Mouse (Mus musculus) ovary, postnatal 14 days (tissue): Measurements from ENCODE around the gene Ctnna2.

Experiments
- DNase-seq: peaks from one replicate; pipeline ENCODE4 v3.0.0; 2022; ENCODE audit warnings: low spot score

Gene Ctnna2

GRCm38 (mm10) chr6:76897156-76897555 is 1082.3 kb downstream of the Ctnna2 start:
- DNase-seq: no peak
